Mouse (Mus musculus) liver, postnatal 0 days (tissue): Measurements from ENCODE around the gene Fbln1.
"Not testable (repeated sequence)": the region's sequence is repeated elsewhere in the genome, so short reads cannot be mapped to it uniquely, and the experiment has no call there.

Experiments
- CTCF ChIP-seq: sonication (generic); IDR thresholded peaks from 2 replicates; pipeline ENCODE4 v1.5.1; 2016; ENCODE audit warnings: antibody characterized with exemption, low read depth
- EP300 ChIP-seq: IDR thresholded peaks from 2 replicates; pipeline ENCODE4 v1.6.1; 2016; ENCODE audit warnings: antibody characterized with exemption, low read depth, mild to moderate bottlenecking

DNA sequence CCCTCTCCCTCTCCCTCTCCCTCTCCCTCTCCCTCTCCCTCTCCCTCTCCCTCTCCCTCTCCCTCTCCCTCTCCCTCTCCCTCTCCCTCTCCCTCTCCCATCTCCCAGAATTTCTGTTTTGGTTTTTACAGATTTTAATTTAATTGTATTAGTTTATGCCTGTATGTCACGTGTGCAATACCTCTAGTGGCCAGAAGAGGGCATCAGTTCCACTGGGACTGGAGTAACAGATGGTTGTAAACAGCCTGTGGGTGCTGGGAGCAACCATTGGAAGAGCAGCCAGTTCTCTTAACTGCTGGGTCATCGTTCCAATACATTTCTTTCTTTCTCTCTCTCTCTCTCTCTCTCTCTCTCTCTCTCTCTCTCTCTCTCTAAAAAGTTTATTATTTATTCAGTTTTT lies 122.7 kb downstream of the Fbln1 start:
- not testable (repeated sequence) for TF ChIP-seq EP300
- peak; percentile 65 for TF ChIP-seq CTCF
